Mouse (Mus musculus): ENCODE data around the gene Tekt2. TPM values are rescaled to one million over a fixed set of nuclear protein-coding genes. Genes with fewer than 3 reads are reported as not detected.

Tekt2 gene
- 3.8 TPM for polyA plus RNA-seq (2015; fragmentation: Illumina TruSeq; extraction: RNeasy Lipid Tissue Mini Kit (QIAGEN cat#74804); ENCODE audit: low read depth, low replicate concordance)

DNA sequence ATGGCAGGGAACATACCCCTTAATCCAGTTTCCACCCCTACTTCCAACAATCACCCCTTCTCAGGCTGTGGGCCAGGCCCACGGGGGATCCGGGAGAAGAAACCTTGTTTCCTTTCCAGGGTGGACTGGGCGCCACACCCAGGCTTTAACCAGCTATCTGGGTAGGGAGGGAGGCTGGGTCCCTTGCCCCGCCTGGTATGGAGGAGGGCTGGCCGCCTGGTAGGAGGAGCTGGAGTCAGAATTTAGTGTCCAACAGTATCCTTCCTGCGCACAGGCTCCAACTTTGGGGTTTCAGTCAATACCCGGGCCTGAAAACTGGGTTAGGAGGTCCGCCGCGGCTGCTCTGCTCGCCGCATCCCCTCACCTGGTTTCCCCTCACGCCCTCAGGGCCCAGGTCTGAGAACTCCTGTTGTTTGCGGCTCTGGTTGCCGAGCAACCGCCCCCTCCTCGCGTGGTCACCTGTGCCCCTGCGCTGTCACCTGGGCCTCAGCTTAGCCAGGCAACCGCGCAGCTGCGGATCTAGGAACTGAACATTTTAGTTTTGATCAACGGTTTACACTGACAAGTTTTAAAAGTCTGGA, at the start of gene Tekt2:
Gene Tekt2, minus strand, starts transcription at position 408 of the 581 bp plus-strand sequence.

GRCm38 (mm10) chr4:126321111-126321853, 4.2 kb downstream of the Tekt2 start, which contains the start of gene Adprhl2:
Gene Adprhl2, minus strand, starts transcription at chr4:126321703.

GRCm38 (mm10) chr4:126286492-126286891, 39.0 kb downstream of the Tekt2 start, which contains the start of gene Col8a2:
Gene Col8a2, plus strand, starts transcription at chr4:126286793.

Other genes with a start within 250 kb of the Tekt2 start
- gene Lsm10, start 229.1 kb downstream of the Tekt2 start, polyA plus RNA-seq (2015; fragmentation: Illumina TruSeq; extraction: RNeasy Lipid Tissue Mini Kit (QIAGEN cat#74804); ENCODE audit: low read depth, low replicate concordance) = 19.2 TPM
- gene Stk40, start 221.7 kb downstream of the Tekt2 start, polyA plus RNA-seq (2015; fragmentation: Illumina TruSeq; extraction: RNeasy Lipid Tissue Mini Kit (QIAGEN cat#74804); ENCODE audit: low read depth, low replicate concordance) = 23.9 TPM
- gene Eva1b, start 177.9 kb downstream of the Tekt2 start, polyA plus RNA-seq (2015; fragmentation: Illumina TruSeq; extraction: RNeasy Lipid Tissue Mini Kit (QIAGEN cat#74804); ENCODE audit: low read depth, low replicate concordance) = 3.1 TPM
- 0.88 TPM for gene Sh3d21, start 162.2 kb downstream of the Tekt2 start, polyA plus RNA-seq (2015; fragmentation: Illumina TruSeq; extraction: RNeasy Lipid Tissue Mini Kit (QIAGEN cat#74804); ENCODE audit: low read depth, low replicate concordance)
- 82.6 TPM for gene Thrap3, start 122.9 kb downstream of the Tekt2 start, polyA plus RNA-seq (2015; fragmentation: Illumina TruSeq; extraction: RNeasy Lipid Tissue Mini Kit (QIAGEN cat#74804); ENCODE audit: low read depth, low replicate concordance)
- 148 TPM for gene Map7d1, start 69.3 kb downstream of the Tekt2 start, polyA plus RNA-seq (2015; fragmentation: Illumina TruSeq; extraction: RNeasy Lipid Tissue Mini Kit (QIAGEN cat#74804); ENCODE audit: low read depth, low replicate concordance)
- gene Trappc3, start 63.4 kb downstream of the Tekt2 start, polyA plus RNA-seq (2015; fragmentation: Illumina TruSeq; extraction: RNeasy Lipid Tissue Mini Kit (QIAGEN cat#74804); ENCODE audit: low read depth, low replicate concordance) = 121 TPM
- gene Col8a2, start 38.9 kb downstream of the Tekt2 start, polyA plus RNA-seq (2015; fragmentation: Illumina TruSeq; extraction: RNeasy Lipid Tissue Mini Kit (QIAGEN cat#74804); ENCODE audit: low read depth, low replicate concordance) = 3.2 TPM
- 29.6 TPM for gene Adprhl2, start 4.0 kb downstream of the Tekt2 start, polyA plus RNA-seq (2015; fragmentation: Illumina TruSeq; extraction: RNeasy Lipid Tissue Mini Kit (QIAGEN cat#74804); ENCODE audit: low read depth, low replicate concordance)
- 12.3 TPM for gene Ago3, start 103.9 kb upstream of the Tekt2 start, polyA plus RNA-seq (2015; fragmentation: Illumina TruSeq; extraction: RNeasy Lipid Tissue Mini Kit (QIAGEN cat#74804); ENCODE audit: low read depth, low replicate concordance)
- 30.6 TPM for gene Ago1, start 142.9 kb upstream of the Tekt2 start, polyA plus RNA-seq (2015; fragmentation: Illumina TruSeq; extraction: RNeasy Lipid Tissue Mini Kit (QIAGEN cat#74804); ENCODE audit: low read depth, low replicate concordance)
- 5.9 TPM for gene Ago4, start 207.8 kb upstream of the Tekt2 start, polyA plus RNA-seq (2015; fragmentation: Illumina TruSeq; extraction: RNeasy Lipid Tissue Mini Kit (QIAGEN cat#74804); ENCODE audit: low read depth, low replicate concordance)
- gene Clspn, start 231.2 kb upstream of the Tekt2 start, polyA plus RNA-seq (2015; fragmentation: Illumina TruSeq; extraction: RNeasy Lipid Tissue Mini Kit (QIAGEN cat#74804); ENCODE audit: low read depth, low replicate concordance) = 2.7 TPM

All from brain, adult 10 weeks (tissue).